Mouse (Mus musculus) C2C12 (cell line): ENCODE data around the gene Spats2l.

Source experiments
- CEBPB ChIP-seq: IDR thresholded peaks from one replicate; pipeline ENCODE4 v1.6.1; 2011; ENCODE audit warnings: low read depth, mild to moderate bottlenecking, control low read depth, moderate library complexity
- CTCF ChIP-seq: IDR thresholded peaks from one replicate; pipeline ENCODE4 v1.5.1; 2011; ENCODE audit not compliant: control insufficient read depth, insufficient read depth, insufficient read length
- FOSL1 ChIP-seq: IDR thresholded peaks from one replicate; pipeline ENCODE4 v1.8.0; 2011; ENCODE audit warnings: mild to moderate bottlenecking, low read length; ENCODE audit not compliant: poor library complexity, insufficient read depth, severe bottlenecking
- MAX ChIP-seq: IDR thresholded peaks from one replicate; pipeline ENCODE4 v1.6.1; 2011; ENCODE audit warnings: mild to moderate bottlenecking, control low read depth
- MYOD1 ChIP-seq: IDR thresholded peaks from one replicate; pipeline ENCODE4 v1.6.1; 2011; ENCODE audit warnings: low read depth; ENCODE audit not compliant: control insufficient read depth, insufficient read length
- USF1 ChIP-seq: IDR thresholded peaks from one replicate; pipeline ENCODE4 v1.6.1; 2011; ENCODE audit warnings: low read depth, mild to moderate bottlenecking, control low read depth, moderate library complexity

- TF ChIP-seq MYOD1 (no peak), MAX (no peak), CTCF (no peak), FOSL1 (no peak), USF1 (no peak), CEBPB (no peak)
Measured at GRCm38 (mm10) chr1:57725268-57725667, 48.7 kb upstream of the Spats2l start.
